Mouse (Mus musculus): Measurements from ENCODE around the gene Npr1. TPM values are rescaled to one million over a fixed set of nuclear protein-coding genes. Genes with fewer than 3 reads are reported as not detected.

The Npr1 gene
- polyA plus RNA-seq, 1 experiment from 2014 or later: 9.2 TPM

GRCm38 (mm10) chr3:90490696-90491256, 25.1 kb upstream of the Npr1 start, which contains the start of gene Snapin:
Gene Snapin (minus strand): TSS chr3:90491033.
- Histone ChIP-seq H3K36me3 (ENCODE audit: control insufficient read depth, insufficient read depth, low read length) (peaks cover 19% of the 10 kb centered on the region), H3K9me3 (ENCODE audit: control insufficient read depth, low read length) (no peaks in the 10 kb centered on the region), H3K27me3 (replicated peaks; ENCODE audit: control insufficient read depth, insufficient read depth, low read length) (no peaks in the 10 kb centered on the region), H3K9ac (ENCODE audit: low read depth, low read length) (peak within 1 kb of the TSS; percentile 85), H3K4me1 (replicated peaks; ENCODE audit: control insufficient read depth, insufficient read depth, low read length) (no peaks in the 10 kb centered on the region), H3K4me2 (peak within 1 kb of the TSS; percentile 78), H3K4me3 (ENCODE audit: low read depth, low read length) (peak within 1 kb of the TSS; percentile 77), H3K27ac (ENCODE audit: low read depth, low read length) (peak within 1 kb of the TSS; percentile 73)
- peak; percentile 99 for ATAC-seq (replicated peaks; ENCODE audit: low FRiP score)
- WGBS: under 1% methylated on average over 37 of the region's 37 CpGs
- DNase-seq (ENCODE audit: low spot score): peak; percentile 97

GRCm38 (mm10) chr3:90488576-90488975, 22.9 kb upstream of the Npr1 start:
- H3K36me3 ChIP-seq (ENCODE audit: control insufficient read depth, insufficient read depth, low read length): peaks cover 28% of the 10 kb centered on the region; the same call in 1 of the 2 replicates
- H3K9me3 ChIP-seq (ENCODE audit: control insufficient read depth, low read length): no peaks in the 10 kb centered on the region
- WGBS: 91% methylated on average over 6 of the region's 6 CpGs
- no peak overlapping the region for H3K4me2 ChIP-seq
- no peak overlapping the region for H3K9ac ChIP-seq (ENCODE audit: low read depth, low read length)
- no peaks in the 10 kb centered on the region for H3K4me1 ChIP-seq (replicated peaks; ENCODE audit: control insufficient read depth, insufficient read depth, low read length)
- ATAC-seq (replicated peaks; ENCODE audit: low FRiP score) (no peak), DNase-seq (ENCODE audit: low spot score) (no peak)
- no peak overlapping the region for H3K27ac ChIP-seq (ENCODE audit: low read depth, low read length)
- no peak overlapping the region for H3K4me3 ChIP-seq (ENCODE audit: low read depth, low read length)
- H3K27me3 ChIP-seq (replicated peaks; ENCODE audit: control insufficient read depth, insufficient read depth, low read length): no peaks in the 10 kb centered on the region

- no peak overlapping the region for H3K9ac ChIP-seq (ENCODE audit: low read depth, low read length)
- H3K27ac ChIP-seq (ENCODE audit: low read depth, low read length): no peak overlapping the region
- no peak overlapping the region for H3K4me2 ChIP-seq
- H3K36me3 ChIP-seq (ENCODE audit: control insufficient read depth, insufficient read depth, low read length): peaks cover 39% of the 10 kb centered on the region
- WGBS: 83% methylated on average over 5 of the region's 5 CpGs
- ATAC-seq (replicated peaks; ENCODE audit: low FRiP score): no peak
- DNase-seq (ENCODE audit: low spot score): no peak
- no peaks in the 10 kb centered on the region for H3K9me3 ChIP-seq (ENCODE audit: control insufficient read depth, low read length)
- no peaks in the 10 kb centered on the region for H3K4me1 ChIP-seq (replicated peaks; ENCODE audit: control insufficient read depth, insufficient read depth, low read length)
- no peaks in the 10 kb centered on the region for H3K27me3 ChIP-seq (replicated peaks; ENCODE audit: control insufficient read depth, insufficient read depth, low read length)
- H3K4me3 ChIP-seq (ENCODE audit: low read depth, low read length): no peak overlapping the region
Measured at GRCm38 (mm10) chr3:90486998-90487397, 21.3 kb upstream of the Npr1 start.

GRCm38 (mm10) chr3:90475831-90476611, 10.4 kb upstream of the Npr1 start, which contains the start of gene Ilf2:
Gene Ilf2 (plus strand): TSS chr3:90476126.
- H3K4me3 ChIP-seq (ENCODE audit: low read depth, low read length): peak within 1 kb of the TSS; percentile 90
- H3K27ac ChIP-seq (ENCODE audit: low read depth, low read length): peak within 1 kb of the TSS; percentile 86
- ATAC-seq (replicated peaks; ENCODE audit: low FRiP score) (peak; percentile 98), DNase-seq (ENCODE audit: low spot score) (peak; percentile 97)
- peak within 1 kb of the TSS; percentile 85 for H3K9ac ChIP-seq (ENCODE audit: low read depth, low read length)
- H3K27me3 ChIP-seq (replicated peaks; ENCODE audit: control insufficient read depth, insufficient read depth, low read length): no peaks in the 10 kb centered on the region
- peaks cover 7% of the 10 kb centered on the region for H3K4me1 ChIP-seq (replicated peaks; ENCODE audit: control insufficient read depth, insufficient read depth, low read length)
- under 1% methylated on average over 45 of the region's 45 CpGs for WGBS
- peaks cover 22% of the 10 kb centered on the region for H3K36me3 ChIP-seq (ENCODE audit: control insufficient read depth, insufficient read depth, low read length)
- H3K9me3 ChIP-seq (ENCODE audit: control insufficient read depth, low read length): no peaks in the 10 kb centered on the region
- H3K4me2 ChIP-seq: peak within 1 kb of the TSS; percentile 94

- peak; percentile 3; the same call in 1 of the 2 replicates for ATAC-seq (replicated peaks; ENCODE audit: low FRiP score)
Measured at GRCm38 (mm10) chr3:90475151-90475830, 9.6 kb upstream of the Npr1 start.

GRCm38 (mm10) chr3:90472213-90472612, 6.5 kb upstream of the Npr1 start:
- Histone ChIP-seq H3K4me2 (no peak overlapping the region), H3K9ac (ENCODE audit: low read depth, low read length) (no peak overlapping the region), H3K27me3 (replicated peaks; ENCODE audit: control insufficient read depth, insufficient read depth, low read length) (no peaks in the 10 kb centered on the region), H3K36me3 (ENCODE audit: control insufficient read depth, insufficient read depth, low read length) (0 out of 2 replicates have a peak, but pooled peaks cover 1% of the 10 kb centered on the region), H3K4me3 (ENCODE audit: low read depth, low read length) (no peak overlapping the region), H3K27ac (ENCODE audit: low read depth, low read length) (no peak overlapping the region), H3K9me3 (ENCODE audit: control insufficient read depth, low read length) (no peaks in the 10 kb centered on the region), H3K4me1 (replicated peaks; ENCODE audit: control insufficient read depth, insufficient read depth, low read length) (peaks cover 5% of the 10 kb centered on the region)
- 20% methylated on average over 3 of the region's 3 CpGs for WGBS
- no peak for DNase-seq (ENCODE audit: low spot score)
- no peak for ATAC-seq (replicated peaks; ENCODE audit: low FRiP score)

More at GRCm38 (mm10) chr3:90475151-90475830, 9.6 kb upstream of the Npr1 start:
- peak overlapping the region; percentile 39; the same call in 1 of the 2 replicates for H3K4me3 ChIP-seq (ENCODE audit: low read depth, low read length)
- no peak overlapping the region for H3K9ac ChIP-seq (ENCODE audit: low read depth, low read length)
- 37% methylated on average over 15 of the region's 16 CpGs for WGBS
- H3K27ac ChIP-seq (ENCODE audit: low read depth, low read length): no peak overlapping the region
- peak overlapping the region; percentile 55 for H3K4me2 ChIP-seq
- H3K36me3 ChIP-seq (ENCODE audit: control insufficient read depth, insufficient read depth, low read length): peaks cover 20% of the 10 kb centered on the region
- no peaks in the 10 kb centered on the region for H3K27me3 ChIP-seq (replicated peaks; ENCODE audit: control insufficient read depth, insufficient read depth, low read length)
- no peak for DNase-seq (ENCODE audit: low spot score)
- peaks cover 7% of the 10 kb centered on the region for H3K4me1 ChIP-seq (replicated peaks; ENCODE audit: control insufficient read depth, insufficient read depth, low read length)
- H3K9me3 ChIP-seq (ENCODE audit: control insufficient read depth, low read length): no peaks in the 10 kb centered on the region

GRCm38 (mm10) chr3:90467618-90468300, 2.1 kb upstream of the Npr1 start:
- WGBS: 88% methylated on average over 10 of the region's 10 CpGs
- Histone ChIP-seq H3K9me3 (ENCODE audit: control insufficient read depth, low read length) (no peaks in the 10 kb centered on the region), H3K9ac (ENCODE audit: low read depth, low read length) (no peak overlapping the region), H3K36me3 (ENCODE audit: control insufficient read depth, insufficient read depth, low read length) (no peaks in the 10 kb centered on the region), H3K4me2 (no peak overlapping the region), H3K4me1 (replicated peaks; ENCODE audit: control insufficient read depth, insufficient read depth, low read length) (peaks cover 7% of the 10 kb centered on the region), H3K27ac (ENCODE audit: low read depth, low read length) (no peak overlapping the region), H3K27me3 (replicated peaks; ENCODE audit: control insufficient read depth, insufficient read depth, low read length) (peaks cover 34% of the 10 kb centered on the region), H3K4me3 (ENCODE audit: low read depth, low read length) (no peak overlapping the region)
- ATAC-seq (replicated peaks; ENCODE audit: low FRiP score) (no peak), DNase-seq (ENCODE audit: low spot score) (no peak)

- H3K4me2 ChIP-seq: peak overlapping the region; percentile 83
- no peaks in the 10 kb centered on the region for H3K36me3 ChIP-seq (ENCODE audit: control insufficient read depth, insufficient read depth, low read length)
- 1% methylated on average over 15 of the region's 15 CpGs for WGBS
- no peak overlapping the region for H3K9ac ChIP-seq (ENCODE audit: low read depth, low read length)
- ATAC-seq (replicated peaks; ENCODE audit: low FRiP score) (peak; percentile 43), DNase-seq (ENCODE audit: low spot score) (peak; percentile 47)
- no peaks in the 10 kb centered on the region for H3K9me3 ChIP-seq (ENCODE audit: control insufficient read depth, low read length)
- H3K27ac ChIP-seq (ENCODE audit: low read depth, low read length): no peak overlapping the region
- H3K4me1 ChIP-seq (replicated peaks; ENCODE audit: control insufficient read depth, insufficient read depth, low read length): peaks cover 7% of the 10 kb centered on the region
- peaks cover 46% of the 10 kb centered on the region for H3K27me3 ChIP-seq (replicated peaks; ENCODE audit: control insufficient read depth, insufficient read depth, low read length)
- peak overlapping the region; percentile 52 for H3K4me3 ChIP-seq (ENCODE audit: low read depth, low read length)
Measured at GRCm38 (mm10) chr3:90466311-90466766, 673 bp upstream of the Npr1 start.
